8 mouse cellular contexts compared by ENCODE assay signal in the genomic region with DNA sequence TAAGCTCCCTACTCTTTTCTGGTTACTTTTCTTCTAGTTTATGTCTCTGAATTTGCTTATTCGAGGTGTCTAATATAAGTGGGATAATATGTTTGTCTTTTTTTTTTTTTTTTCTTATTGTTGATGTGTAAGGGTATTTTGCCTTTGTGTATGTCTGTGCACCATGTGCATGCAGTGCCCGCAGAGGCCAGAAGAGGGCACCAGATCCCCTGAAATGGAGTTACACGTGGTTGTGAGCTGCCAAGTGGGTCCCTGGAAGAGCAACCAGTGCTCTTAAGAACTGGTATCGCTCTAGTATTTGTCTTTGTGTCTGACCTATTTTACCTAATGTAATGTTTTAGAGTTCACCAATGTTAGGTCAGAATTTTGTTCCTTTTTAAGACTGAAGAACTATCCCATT. TPM values are rescaled to one million over a fixed set of nuclear protein-coding genes. Genes with fewer than 3 reads are reported as not detected.
DNase-seq lines count a peak whose midpoint lies in the region; TF ChIP-seq lines count a peak whose summit lies in the region.

No protein-coding gene starts in this region.

- peak; percentile 72 for TF ChIP-seq CTCF in heart, adult 2 months (IDR thresholded peaks at IDR 0.05)

- intact Hi-C loops in heart, adult 2 months (cut with DNase I): no loop called here

- TF ChIP-seq EP300 in heart, adult 2 months (IDR thresholded peaks at IDR 0.05; ENCODE audit: insufficient read depth, low read depth, low read length): no peak

- H3K36me3 ChIP-seq in heart, adult 2 months (ENCODE audit: control insufficient read depth, insufficient read depth, low read length): no peaks in the 10 kb centered on the region

- peak; percentile 13 to 61 for DNase-seq in heart, adult 2 months
- no peak for DNase-seq in heart, adult 11 months
- peak; percentile 32 for DNase-seq in urinary bladder, postnatal 25 days (ENCODE audit: low spot score)
- DNase-seq in urinary bladder, postnatal 10 days (ENCODE audit: low spot score): no peak
- DNase-seq in cerebellum, adult 9-10 months: peak; percentile 57
- peak; percentile 82 for DNase-seq in induced T-regulatory cell, adult 2 months (ENCODE audit: low read depth)
- DNase-seq in lung, postnatal 25 days (ENCODE audit: low spot score): peak; percentile 42
- DNase-seq in testis, postnatal 10 days (ENCODE audit: low spot score): peak; percentile 89

- WGBS in heart, adult 2 months: 33% methylated on average over 4 of the region's 4 CpGs

- no peaks in the 10 kb centered on the region for H3K79me2 ChIP-seq in heart, adult 2 months (replicated peaks; ENCODE audit: control insufficient read depth, insufficient read depth, low read length)

- H3K27ac ChIP-seq in heart, adult 2 months: no peak overlapping the region

- no peak for TF ChIP-seq POLR2A in heart, adult 2 months (IDR thresholded peaks at IDR 0.05; ENCODE audit: insufficient read depth, low read depth, low read length)

- H3K27me3 ChIP-seq in heart, adult 2 months (ENCODE audit: control insufficient read depth, insufficient read depth, low read length): no peaks in the 10 kb centered on the region

- H3K9ac ChIP-seq in heart, adult 2 months (ENCODE audit: low read depth, low read length): no peak overlapping the region

- H3K4me1 ChIP-seq in heart, adult 2 months (ENCODE audit: control insufficient read depth, insufficient read depth, low read length): no peaks in the 10 kb centered on the region

- H3K4me3 ChIP-seq in heart, adult 2 months: no peak overlapping the region

RNA-seq across cellular contexts. Expression of a gene that starts 41.3 kb away (rescaled TPM):
- 10 to 100 TPM; 17.7 to 24.9 TPM for total RNA-seq in heart, adult 2 months (2021)
- 12.5 and 20.9 TPM in 2 replicates for polyA plus RNA-seq in heart, adult 2 months (2012; rRNA removed)

RNA-seq across cellular contexts. Expression of a gene that starts 51.8 kb away (rescaled TPM):
- 10 to 100 TPM; 34.1 to 34.5 TPM for total RNA-seq in heart, adult 2 months (2021)
- 13.5 and 13.6 TPM in 2 replicates for polyA plus RNA-seq in heart, adult 2 months (2012; rRNA removed)

RNA-seq across cellular contexts. Expression of a gene that starts 55.6 kb away (rescaled TPM):
- total RNA-seq in heart, adult 2 months (2021): 1 to 10 TPM; 6.6 to 8.7 TPM
- polyA plus RNA-seq in heart, adult 2 months (2012; rRNA removed): 15.3 and 24.5 TPM in 2 replicates

Comparison
In these comparisons a context has a peak if more than half of its experiments do, and no peak if none do; other contexts are left out.
1. DNase-seq: peak in heart, adult 2 months (2 of 2), urinary bladder, postnatal 25 days (single experiment), cerebellum, adult 9-10 months (single experiment), induced T-regulatory cell, adult 2 months (single experiment), lung, postnatal 25 days (single experiment) and testis, postnatal 10 days (single experiment); none in heart, adult 11 months (single experiment) and urinary bladder, postnatal 10 days (single experiment).